Mouse (Mus musculus): ENCODE data around the gene Lime1.

DNA sequence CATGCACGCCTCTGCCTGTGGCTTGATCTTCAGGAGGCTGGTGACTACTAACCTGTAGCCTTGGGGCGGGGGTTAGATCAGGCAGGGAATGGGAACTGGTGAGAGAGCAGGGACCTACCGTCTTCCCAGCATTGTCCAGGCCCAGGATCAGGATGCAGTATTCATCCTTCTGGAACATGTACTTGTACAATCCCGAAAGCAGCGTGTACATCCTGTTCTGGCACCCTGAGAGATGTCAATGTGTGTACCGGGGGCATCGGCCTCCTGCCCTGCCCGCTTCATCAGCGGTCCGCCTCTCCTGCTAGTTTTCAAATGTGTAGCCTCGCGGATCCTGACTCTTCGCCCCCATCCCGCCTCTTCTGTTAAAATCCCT lies 15.4 kb upstream of the Lime1 start:
- no peak for TF ChIP-seq CTCF (IDR thresholded peaks at IDR 0.05)
- TF ChIP-seq EP300 (IDR thresholded peaks at IDR 0.05): no peak

All from lung, postnatal 0 days (tissue).